Mouse (Mus musculus): ENCODE measurements at regions not wholly inside any gene's neighbourhood (a gene's known extent, or its start where the extent isn't known, plus 50 kb on each side); places are given as distances from the start of the nearest gene placed in this dataset.

- no peak for DNase-seq (ENCODE audit: low read depth)
These were observed 119.1 kb upstream of the Nbea start for GRCm38 (mm10) chr3:56302346-56303185.

DNA sequence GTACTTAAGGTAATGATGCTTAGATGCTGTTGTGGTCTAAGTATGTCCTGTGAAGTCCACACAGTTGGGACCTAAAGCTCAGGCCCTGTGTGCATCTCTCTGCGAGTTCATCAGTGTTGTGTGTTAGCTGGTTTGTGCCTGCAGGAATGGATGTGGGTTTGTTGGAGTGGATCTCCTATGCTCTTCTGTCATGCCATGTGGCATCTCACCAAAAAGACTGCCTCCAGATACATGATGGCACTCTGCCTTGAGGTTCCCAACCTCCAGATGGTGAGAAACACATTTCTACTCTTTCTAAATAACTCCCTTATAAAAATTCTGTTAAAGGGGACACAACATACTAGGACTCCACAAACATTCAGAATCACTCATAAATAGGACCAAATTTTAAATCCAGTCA is 117.3 kb upstream of the Nbea start:
- no peak for DNase-seq (ENCODE audit: low read depth)

DNA sequence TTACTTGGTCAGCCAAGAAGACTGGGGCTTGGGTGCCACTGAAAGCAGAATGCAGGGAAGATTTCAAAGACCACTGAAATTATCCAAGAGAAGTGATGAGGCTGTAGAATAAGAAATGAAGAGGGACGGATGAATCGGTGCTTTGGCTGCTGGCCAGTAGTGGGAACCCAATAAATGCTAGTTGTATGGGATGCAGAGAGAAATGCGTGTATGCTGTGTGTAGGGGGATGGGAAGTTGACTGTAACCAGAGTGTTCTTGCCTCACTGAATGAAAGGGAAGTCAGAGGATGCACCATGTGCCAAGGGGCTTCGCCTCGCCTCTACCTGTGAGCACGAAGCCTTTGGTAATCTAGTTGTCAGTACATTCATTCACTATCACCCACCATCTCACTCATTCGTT is 112.1 kb upstream of the Nbea start:
- DNase-seq (ENCODE audit: low read depth): no peak

DNA sequence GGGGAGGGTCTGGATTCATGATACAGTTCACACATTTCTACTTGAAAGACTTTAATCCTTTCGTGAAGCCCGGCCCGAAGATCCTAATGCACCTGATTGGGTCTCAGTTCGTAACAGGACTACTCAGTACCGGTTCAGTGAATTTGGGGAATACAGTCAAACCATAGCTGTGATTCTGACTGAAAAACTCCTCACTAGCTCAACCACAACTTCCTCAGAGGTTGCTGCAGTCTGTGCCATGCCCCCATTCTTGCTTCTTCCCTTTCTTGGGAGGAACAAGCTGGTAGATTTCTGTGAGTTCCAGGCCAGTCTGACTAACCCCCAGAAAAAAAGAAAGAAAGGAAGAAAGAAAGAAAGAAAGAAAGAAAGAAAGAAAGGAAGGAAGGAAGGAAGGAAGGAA is 98.0 kb upstream of the Nbea start:
- DNase-seq (ENCODE audit: low read depth): no peak

DNA sequence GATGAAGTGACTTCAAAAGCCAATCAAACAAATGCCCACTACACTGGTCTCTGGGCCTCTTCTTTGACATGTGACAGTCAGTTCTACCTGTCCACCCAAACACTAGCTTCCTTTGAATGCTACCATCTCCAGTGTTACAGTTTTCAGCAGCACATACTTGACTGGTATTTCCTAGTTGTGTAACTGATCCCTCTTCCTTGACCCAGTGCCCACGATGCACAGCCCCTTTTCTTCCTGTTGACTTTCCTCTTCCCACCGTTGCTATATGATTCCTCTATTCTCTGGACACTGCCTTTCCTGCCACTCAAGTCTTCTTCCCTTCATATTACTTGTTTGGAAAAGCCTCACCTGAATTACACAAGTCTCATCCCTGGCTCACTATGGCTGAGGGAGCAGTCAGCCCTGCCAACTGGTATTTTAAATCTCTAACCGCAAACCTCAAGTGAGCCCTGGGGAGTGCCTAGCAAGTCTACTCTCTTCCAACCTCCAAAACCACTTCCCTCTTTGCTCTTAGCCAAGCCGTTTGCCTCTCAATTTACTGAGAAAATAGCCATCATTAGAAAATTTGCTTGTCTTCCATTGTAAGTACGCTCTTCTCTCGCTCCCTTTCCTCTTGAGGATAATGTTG is 96.9 kb upstream of the Nbea start:
- peak; percentile 38 for DNase-seq (ENCODE audit: low read depth)

- DNase-seq (ENCODE audit: low read depth): peak; percentile 72
These were observed 89.1 kb upstream of the Nbea start for GRCm38 (mm10) chr3:56272587-56272986.

GRCm38 (mm10) chr3:56270241-56270830 is 86.8 kb upstream of the Nbea start:
- no peak for DNase-seq (ENCODE audit: low read depth)

- no peak for DNase-seq (ENCODE audit: low read depth)
These were observed 78.5 kb upstream of the Nbea start for GRCm38 (mm10) chr3:56261800-56262561.

GRCm38 (mm10) chr3:56256271-56256670 is 72.8 kb upstream of the Nbea start:
- DNase-seq (ENCODE audit: low read depth): no peak

- DNase-seq (ENCODE audit: low read depth): no peak
These were observed 60.9 kb upstream of the Nbea start for GRCm38 (mm10) chr3:56244370-56244769.

DNA sequence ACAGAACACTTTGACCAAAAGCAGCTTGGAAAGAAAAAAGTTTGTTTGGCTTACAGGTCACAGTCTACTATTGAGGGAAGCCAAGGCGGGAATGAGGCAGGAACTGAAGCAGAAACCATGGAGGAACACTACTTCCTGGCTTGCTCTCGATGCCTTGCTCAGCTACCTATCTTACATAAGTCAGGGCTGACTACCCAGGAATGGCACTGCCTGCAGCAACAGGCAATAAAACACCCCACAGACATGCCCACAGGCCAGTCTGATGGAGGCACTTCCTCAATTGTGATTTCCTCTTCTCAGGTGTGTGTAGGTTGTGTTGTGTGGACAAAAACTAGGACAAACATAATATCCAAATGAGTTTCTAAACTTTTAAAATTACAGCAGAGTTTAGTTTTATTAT is 54.7 kb upstream of the Nbea start:
- no peak for DNase-seq (ENCODE audit: low read depth)

- DNase-seq (ENCODE audit: low read depth): no peak
These were observed 52.7 kb upstream of the Nbea start for GRCm38 (mm10) chr3:56236163-56236562.

All from gonadal fat pad, adult 2 months (tissue).